Mouse (Mus musculus) frontal cortex, postnatal 14 days (tissue): ENCODE measurements around the gene 4921509C19Rik.
A peak's percentile ranks its signal among the peaks of the same experiment; 100 is the strongest.
"Not testable (repeated sequence)": the region's sequence is repeated elsewhere in the genome, so short reads cannot be mapped to it uniquely, and the experiment has no call there.

ENCODE experiments used
- DNase-seq, 2 experiments: peaks; one replicate each; pipeline ENCODE4 v3.0.0; 2022; ENCODE audit warnings: low spot score in 2 of 2

Gene 4921509C19Rik

GRCm38 (mm10) chr2:151476053-151476452 lies at the start of gene 4921509C19Rik:
TSS of gene 4921509C19Rik (minus strand) at chr2:151476153.
- not testable (repeated sequence) for DNase-seq

- DNase-seq, result no peak
Measured at GRCm38 (mm10) chr2:151525520-151525919, 49.6 kb upstream of the 4921509C19Rik start.

- DNase-seq, result no peak
Measured at GRCm38 (mm10) chr2:151524324-151525041, 48.5 kb upstream of the 4921509C19Rik start.

- DNase-seq, result no peak
Measured at GRCm38 (mm10) chr2:151519000-151519399, 43.0 kb upstream of the 4921509C19Rik start.

GRCm38 (mm10) chr2:151513525-151514285 lies 37.8 kb upstream of the 4921509C19Rik start:
- DNase-seq, result no peak

GRCm38 (mm10) chr2:151512199-151512598 lies 36.2 kb upstream of the 4921509C19Rik start:
- peak; percentile 34 to 48 for DNase-seq

GRCm38 (mm10) chr2:151504226-151504625 lies 28.3 kb upstream of the 4921509C19Rik start:
- no peak for DNase-seq

GRCm38 (mm10) chr2:151500442-151501007 lies 24.6 kb upstream of the 4921509C19Rik start:
- no peak for DNase-seq

GRCm38 (mm10) chr2:151498358-151498757 lies 22.4 kb upstream of the 4921509C19Rik start:
- DNase-seq, result no peak

- peak; percentile 91 to 95 for DNase-seq
Measured at GRCm38 (mm10) chr2:151494035-151494803, 18.3 kb upstream of the 4921509C19Rik start, which contains the start of gene Nsfl1c. TSS of gene Nsfl1c (plus strand) at chr2:151494182.

- no peak for DNase-seq
Measured at GRCm38 (mm10) chr2:151486496-151486895, 10.5 kb upstream of the 4921509C19Rik start.

- not testable (repeated sequence) for DNase-seq
Measured at GRCm38 (mm10) chr2:151434971-151435370, 41.0 kb downstream of the 4921509C19Rik start.

GRCm38 (mm10) chr2:151434203-151434602 lies 41.8 kb downstream of the 4921509C19Rik start:
- DNase-seq, result not testable (repeated sequence)
